Mouse (Mus musculus) heart, postnatal 0 days (tissue): ENCODE measurements around the gene Spns2. TPM values are rescaled to one million over a fixed set of nuclear protein-coding genes. Genes with fewer than 3 reads are reported as not detected.

Source experiments
- ATAC-seq: fragments of 200-750 bp; cut with Nextera tagmentation; 2 replicates; pipeline ENCODE4 v1.8.0; 2017; ENCODE audit warnings: low read depth, moderate number of reproducible peaks, moderate library complexity; ENCODE audit not compliant: insufficient read depth
- DNase-seq: peaks from one replicate; pipeline ENCODE4 v3.0.0-alpha.2; 2016; ENCODE audit warnings: low spot score
- H3K27ac ChIP-seq: fragments of 300-500 bp; sonication (generic); 2 replicates; pipeline ENCODE4 v1.5.1; 2014; ENCODE audit warnings: low read depth, mild to moderate bottlenecking
- H3K27me3 ChIP-seq: fragments of 300-500 bp; sonication (generic); 2 replicates; pipeline ENCODE4 v1.6.1; 2014; ENCODE audit warnings: low read length, mixed read lengths; ENCODE audit not compliant: control insufficient read depth, insufficient read depth
- H3K36me3 ChIP-seq: fragments of 300-500 bp; sonication (generic); replicated peaks from 2 replicates; pipeline ENCODE4 v1.6.1; 2014; ENCODE audit warnings: low read length, mixed read lengths; ENCODE audit not compliant: control insufficient read depth, insufficient read depth
- H3K4me1 ChIP-seq: fragments of 300-500 bp; sonication (generic); 2 replicates; pipeline ENCODE4 v1.6.1; 2014; ENCODE audit warnings: antibody characterized with exemption; ENCODE audit not compliant: control insufficient read depth, insufficient read depth
- H3K4me2 ChIP-seq: fragments of 300-500 bp; sonication (generic); 2 replicates; pipeline ENCODE4 v1.6.1; 2014; ENCODE audit warnings: low read depth, mild to moderate bottlenecking, low read length, moderate library complexity
- H3K4me3 ChIP-seq: fragments of 300-500 bp; sonication (generic); 2 replicates; pipeline ENCODE4 v1.5.1; 2014; ENCODE audit warnings: low read depth, low read length
- H3K9ac ChIP-seq: fragments of 300-500 bp; sonication (generic); replicated peaks from 2 replicates; pipeline ENCODE4 v1.6.1; 2014; ENCODE audit warnings: low read depth, low read length, mixed read lengths
- H3K9me3 ChIP-seq: fragments of 300-500 bp; sonication (generic); replicated peaks from 2 replicates; pipeline ENCODE4 v1.6.1; 2016; ENCODE audit warnings: low read length; ENCODE audit not compliant: control insufficient read depth
- CTCF ChIP-seq: IDR thresholded peaks from 2 replicates; pipeline ENCODE4 v1.5.1; 2016; ENCODE audit warnings: antibody characterized with exemption, control low read depth, low read depth
- EP300 ChIP-seq: IDR thresholded peaks from 2 replicates; pipeline ENCODE4 v1.6.1; 2016; ENCODE audit warnings: antibody characterized with exemption, low read depth
- WGBS: fragments of 180-500 bp; shearing (Covaris S2); extraction: QIAGEN DNeasy Blood & Tissue Kit; methylation state at CpG from one replicate; pipeline ENCODE4 v1.1.7; 2014; 5-methylcytosine and 5-hydroxymethylcytosine counted together
- polyA plus RNA-seq: library from polyadenylated mRNA; unstranded; fragments of >200 nt; fragmentation: Nextera tagmentation; extraction: Ambion mirVana; gene quantifications from 2 replicates; pipeline ENCODE4 v1.2.1, GENCODE M21; 2015
- total RNA-seq: library from RNA; depleted of rRNA; stranded (reverse); fragments of >200 nt; gene quantifications from 2 replicates; pipeline ENCODE4 v1.2.3, GENCODE M21; 2014; ENCODE audit warnings: low replicate concordance

Spns2 gene
- total and polyA plus RNA-seq, 2 experiments from 2014 or later = 2.9 to 44.2 TPM

DNA sequence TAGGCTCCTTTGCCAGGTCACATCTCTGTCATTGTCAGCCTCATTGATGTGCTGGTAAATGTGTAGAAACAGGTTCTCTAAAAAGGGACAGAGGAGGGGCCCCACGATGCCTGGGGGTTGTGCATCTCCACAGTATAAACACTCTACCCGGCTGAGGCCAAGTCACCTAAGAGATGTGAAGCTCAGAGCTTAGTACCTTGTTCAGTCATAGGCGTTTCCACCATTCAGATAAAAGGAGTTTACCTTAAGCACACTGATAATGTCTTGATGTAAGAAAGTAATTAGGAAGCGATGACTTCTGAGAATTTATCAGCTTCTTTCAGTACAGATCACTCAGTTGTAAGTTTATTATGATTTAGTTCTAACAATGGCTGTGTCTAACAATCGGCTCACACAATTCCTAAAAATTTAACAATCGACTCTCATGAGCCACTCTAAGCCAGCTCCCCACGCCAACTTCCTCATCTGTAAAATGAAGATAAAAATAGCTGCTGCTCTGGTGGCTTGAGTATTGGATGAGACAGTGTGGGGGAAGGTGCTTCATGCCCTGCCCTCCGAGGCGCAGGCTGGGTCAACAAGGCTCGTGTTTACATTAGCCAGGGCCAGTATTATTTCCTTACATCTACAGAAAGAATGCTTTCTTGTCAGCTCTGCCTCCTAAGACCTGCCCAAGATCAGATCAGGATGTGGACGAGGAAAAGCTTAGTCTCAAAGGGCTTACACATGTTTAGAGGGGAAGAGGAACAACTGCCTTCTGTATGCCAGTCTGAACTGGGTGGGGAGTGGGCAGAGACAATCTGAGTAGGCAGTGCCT, 22.8 kb downstream of the Spns2 start:
- no peak for TF ChIP-seq CTCF
- TF ChIP-seq EP300 = 0 out of 2 replicates have a peak, but pooled peaks have one; percentile 32
- peaks cover 42% of the 10 kb centered on the region for H3K4me1 ChIP-seq

DNA sequence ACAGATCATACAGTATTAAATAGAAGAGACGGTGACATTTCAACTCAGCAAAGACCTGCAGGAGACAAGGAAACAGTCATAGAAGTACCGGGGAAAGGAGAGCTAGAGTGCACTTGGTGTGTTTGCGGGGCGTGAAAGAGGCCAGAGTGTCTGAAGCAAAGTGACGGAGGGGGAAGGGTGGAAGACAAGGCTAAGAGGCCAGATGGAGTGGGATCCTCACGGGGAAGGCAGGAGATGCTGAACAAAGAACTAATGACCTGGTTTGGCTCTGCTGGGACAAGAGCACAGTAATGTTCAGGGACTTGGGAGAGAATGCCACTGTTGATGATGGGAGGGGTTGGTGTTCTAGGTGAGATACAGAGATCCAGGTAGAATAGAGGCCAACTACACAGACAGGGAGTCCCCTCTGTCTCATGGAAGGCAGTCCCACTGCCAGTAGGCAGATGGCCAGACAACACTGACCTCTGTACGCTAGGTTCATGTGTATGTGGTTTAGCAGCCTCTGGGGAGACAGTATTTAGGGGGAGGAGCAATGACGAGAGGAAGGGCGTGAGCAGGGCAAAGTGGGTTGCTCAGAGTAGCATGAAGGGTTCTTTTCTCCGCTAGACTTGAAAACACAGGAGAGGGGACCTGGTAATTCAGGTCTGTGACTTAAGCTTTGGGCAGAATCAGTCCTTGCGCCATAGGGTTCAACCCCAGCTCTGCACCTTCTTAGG, 23.6 kb downstream of the Spns2 start:
- Histone ChIP-seq H3K4me3 (no peak overlapping the region), H3K27ac (peak overlapping the region; percentile 79), H3K36me3 (no peaks in the 10 kb centered on the region), H3K4me2 (no peak overlapping the region), H3K9ac (no peak overlapping the region), H3K9me3 (no peaks in the 10 kb centered on the region), H3K27me3 (no peaks in the 10 kb centered on the region), H3K4me1 (peaks cover 42% of the 10 kb centered on the region)
- WGBS = 60% methylated on average over 11 of the region's 11 CpGs
- ATAC-seq (no peak), DNase-seq (no peak)
- TF ChIP-seq EP300 = no peak
- TF ChIP-seq CTCF = no peak

More for the DNA sequence above, 22.8 kb downstream of the Spns2 start:
- Histone ChIP-seq H3K4me3 (no peak overlapping the region), H3K9ac (no peak overlapping the region), H3K4me2 (peak overlapping the region; percentile 32), H3K36me3 (no peaks in the 10 kb centered on the region), H3K27me3 (no peaks in the 10 kb centered on the region), H3K27ac (peak overlapping the region; percentile 79), H3K9me3 (no peaks in the 10 kb centered on the region)
- 10% methylated on average over 11 of the region's 11 CpGs for WGBS
- ATAC-seq (peak; percentile 61), DNase-seq (peak; percentile 78)

DNA sequence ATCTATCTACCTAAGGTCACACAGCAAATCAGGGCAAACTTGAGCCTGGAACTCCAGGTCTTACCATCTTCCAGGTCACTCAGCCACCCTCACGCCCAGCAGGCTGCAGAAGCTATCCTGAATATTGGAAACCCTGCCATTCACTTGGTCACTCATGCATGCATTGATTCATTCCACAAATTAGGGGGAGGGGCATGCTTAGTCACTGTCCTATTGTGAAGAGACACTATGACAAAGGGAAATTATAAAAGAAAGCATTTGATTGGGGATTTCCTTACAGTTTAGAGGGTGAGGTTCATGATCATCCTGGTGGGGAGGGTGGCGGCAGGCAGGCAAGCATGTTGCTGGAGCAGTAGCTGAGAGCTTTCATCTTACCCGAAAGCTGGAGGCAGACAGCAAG, 24.9 kb downstream of the Spns2 start:
- peaks cover 35% of the 10 kb centered on the region for H3K4me1 ChIP-seq
- H3K4me2 ChIP-seq = no peak overlapping the region
- H3K27me3 ChIP-seq = no peaks in the 10 kb centered on the region
- ATAC-seq (no peak), DNase-seq (no peak)
- H3K4me3 ChIP-seq = no peak overlapping the region
- H3K27ac ChIP-seq = no peak overlapping the region
- 82% methylated on average over 3 of the region's 3 CpGs for WGBS
- H3K9ac ChIP-seq = no peak overlapping the region
- no peak for TF ChIP-seq CTCF
- no peak for TF ChIP-seq EP300
- H3K36me3 ChIP-seq = no peaks in the 10 kb centered on the region
- no peaks in the 10 kb centered on the region for H3K9me3 ChIP-seq

DNA sequence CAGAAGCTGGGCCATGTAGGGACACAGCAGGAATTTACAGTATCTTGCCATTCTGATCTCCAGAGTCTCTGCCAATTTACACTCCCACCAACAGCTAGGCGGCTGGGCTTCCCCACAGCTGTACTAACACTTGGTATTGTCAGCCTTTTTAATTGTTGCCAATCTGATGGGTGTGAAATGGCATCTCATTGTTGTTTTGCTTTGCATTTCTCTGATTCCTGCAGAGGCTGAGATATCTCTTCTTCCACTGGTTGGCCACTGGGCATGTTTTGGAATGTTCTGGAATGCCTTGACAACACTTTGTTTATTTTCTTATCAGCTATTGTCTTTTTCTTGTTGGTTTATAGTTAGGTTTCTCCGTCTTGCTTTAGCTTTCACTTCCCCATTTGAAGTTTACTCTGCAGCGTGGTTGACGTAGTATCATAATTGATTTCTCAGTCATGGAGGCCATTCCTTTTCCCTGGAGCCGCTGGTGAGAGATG, 28.2 kb downstream of the Spns2 start:
- H3K4me3 ChIP-seq = no peak overlapping the region
- peak; percentile 15; the same call in 1 of the 2 replicates for ATAC-seq
- peaks cover 16% of the 10 kb centered on the region for H3K4me1 ChIP-seq
- no peaks in the 10 kb centered on the region for H3K9me3 ChIP-seq
- H3K36me3 ChIP-seq = no peaks in the 10 kb centered on the region
- H3K9ac ChIP-seq = no peak overlapping the region
- peak overlapping the region; percentile 58 for H3K27ac ChIP-seq
- WGBS = 30% methylated on average over 5 of the region's 5 CpGs
- H3K4me2 ChIP-seq = no peak overlapping the region
- TF ChIP-seq EP300 = no peak
- no peak for TF ChIP-seq CTCF
- peak; percentile 61 for DNase-seq
- no peaks in the 10 kb centered on the region for H3K27me3 ChIP-seq

DNA sequence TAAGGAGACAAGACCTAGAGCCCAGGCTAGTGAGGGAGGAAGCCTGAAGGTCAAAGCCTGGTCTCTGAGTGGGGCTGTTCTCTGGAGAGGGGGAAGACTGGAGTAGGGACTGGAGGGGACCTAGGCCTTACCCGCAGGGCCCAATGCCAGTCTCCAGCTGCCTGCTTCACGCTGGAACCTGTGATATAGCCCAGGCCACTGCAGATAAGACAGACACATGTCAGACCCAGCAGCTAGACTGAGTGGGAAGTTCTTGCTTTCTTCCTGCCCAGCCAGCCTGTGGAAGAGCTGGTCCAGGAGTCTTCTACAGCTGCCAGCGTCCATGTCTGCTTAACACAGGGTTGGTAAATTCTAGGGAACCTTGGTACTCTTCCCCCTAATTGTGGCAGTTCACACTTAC, 31.2 kb downstream of the Spns2 start:
- no peaks in the 10 kb centered on the region for H3K27me3 ChIP-seq
- no peak for TF ChIP-seq CTCF
- no peak for TF ChIP-seq EP300
- H3K9ac ChIP-seq = no peak overlapping the region
- no peak overlapping the region for H3K4me3 ChIP-seq
- H3K4me1 ChIP-seq = peaks cover 9% of the 10 kb centered on the region
- ATAC-seq = peak; percentile 6; the same call in 1 of the 2 replicates
- no peak for DNase-seq
- 0 out of 2 replicates have a peak overlapping the region, but pooled peaks have one; percentile 0 for H3K4me2 ChIP-seq
- no peaks in the 10 kb centered on the region for H3K36me3 ChIP-seq
- peak overlapping the region; percentile 74 for H3K27ac ChIP-seq
- no peaks in the 10 kb centered on the region for H3K9me3 ChIP-seq
- 18% methylated on average over 3 of the region's 3 CpGs for WGBS
